Mouse (Mus musculus) ES-E14 (cell line): Measurements from ENCODE around the gene Lag3. TPM values are rescaled to one million over a fixed set of nuclear protein-coding genes. Genes with fewer than 3 reads are reported as not detected.
A peak's percentile ranks its signal among the peaks of the same experiment; 100 is the strongest.

Source experiments
- DNase-seq: peaks from one replicate; pipeline ENCODE4 v3.0.0-alpha.2; 2013; ENCODE audit warnings: low read depth, low spot score
- H3K27ac ChIP-seq: 2 replicates; pipeline ENCODE4 v1.5.1; 2012; ENCODE audit warnings: low read depth, mild to moderate bottlenecking, low read length, moderate library complexity, mixed read lengths; ENCODE audit not compliant: poor library complexity, insufficient read depth, severe bottlenecking
- H3K36me3 ChIP-seq: 2 replicates; pipeline ENCODE4 v1.6.1; 2012; ENCODE audit warnings: mild to moderate bottlenecking, low read length, moderate library complexity, mixed read lengths; ENCODE audit not compliant: control insufficient read depth, poor library complexity, insufficient read depth, severe bottlenecking
- H3K4me1 ChIP-seq, 2 experiments: fragments of 150-350 bp in 1 of 2; sonication (generic) in 1 of 2; 2 replicates each; pipeline ENCODE4 v1.6.1; 2012; ENCODE audit warnings: low read length in 2 of 2, mild to moderate bottlenecking in 1 of 2, mixed read lengths in 1 of 2; ENCODE audit not compliant: control insufficient read depth in 2 of 2, insufficient read depth in 2 of 2, poor library complexity in 1 of 2
- H3K4me3 ChIP-seq, 2 experiments: fragments of 150-350 bp in 1 of 2; sonication (generic) in 1 of 2; 2 replicates each; pipeline ENCODE4 v1.5.1; 2012; ENCODE audit warnings: low read length in 2 of 2, low read depth in 1 of 2, mild to moderate bottlenecking in 1 of 2, mixed read lengths in 1 of 2; ENCODE audit not compliant: insufficient read depth in 1 of 2, poor library complexity in 1 of 2, severe bottlenecking in 1 of 2
- H3K9ac ChIP-seq: 2 replicates; pipeline ENCODE4 v1.6.1; 2012; ENCODE audit warnings: low read depth, mild to moderate bottlenecking, low read length, mixed read lengths; ENCODE audit not compliant: poor library complexity, insufficient read depth, severe bottlenecking
- H3K9me3 ChIP-seq: fragments of 150-350 bp; sonication (generic); 2 replicates; pipeline ENCODE4 v1.6.1; 2012; ENCODE audit warnings: low read depth, mild to moderate bottlenecking, low read length; ENCODE audit not compliant: control insufficient read depth, insufficient read depth
- CHD2 ChIP-seq: IDR thresholded peaks from 2 replicates; pipeline ENCODE4 v1.6.1; 2014; ENCODE audit warnings: mild to moderate bottlenecking, low read depth, low read length, inconsistent platforms
- HCFC1 ChIP-seq: IDR thresholded peaks from 2 replicates; pipeline ENCODE4 v1.6.1; 2012; ENCODE audit warnings: low read length, inconsistent platforms, borderline replicate concordance; ENCODE audit not compliant: insufficient read depth
- MAFK ChIP-seq: IDR thresholded peaks from 2 replicates; pipeline ENCODE4 v1.6.1; 2014; ENCODE audit warnings: mild to moderate bottlenecking, low read depth, low read length, inconsistent platforms; ENCODE audit not compliant: insufficient read depth
- ZC3H11A ChIP-seq: IDR thresholded peaks from 2 replicates; pipeline ENCODE4 v1.6.1; 2012; ENCODE audit warnings: low read depth, mild to moderate bottlenecking, inconsistent platforms, low read length, borderline replicate concordance
- ZNF384 ChIP-seq: IDR thresholded peaks from 2 replicates; pipeline ENCODE4 v1.6.1; 2012; ENCODE audit warnings: low read depth, low read length, inconsistent platforms
- in situ Hi-C, 2 experiments: fragments of 600-800 bp; cut with MboI; formaldehyde crosslinking; loops; one replicate each; pipeline ENCODE4 v1.15.1; 2025; ENCODE audit warnings: low sequenced_read_pairs in 2 of 2, inconsistent platforms in 1 of 2; ENCODE audit not compliant: unreplicated experiment in 2 of 2
- total RNA-seq: library from RNA; depleted of rRNA; stranded (reverse); fragments of 300-350 nt; gene quantifications from 2 replicates; pipeline ENCODE4 v1.2.3, GENCODE M21; 2012

Gene Lag3
- total RNA-seq, 1 experiment: 1.2 TPM

- peak overlapping the region; percentile 24 to 51; a peak in 3 of 4 replicates for H3K4me3 ChIP-seq
- DNase-seq: no peak
- H3K9me3 ChIP-seq: no peaks in the 10 kb centered on the region
- H3K4me1 ChIP-seq: peaks cover 1 to 30% of the 10 kb centered on the region in 2 experiments; a peak in 2 of 4 replicates
- H3K27ac ChIP-seq: no peak overlapping the region
- in situ Hi-C loops: no loop called here
- H3K36me3 ChIP-seq: peaks cover 7% of the 10 kb centered on the region; the same call in 1 of the 2 replicates
- peak overlapping the region; percentile 5; the same call in 1 of the 2 replicates for H3K9ac ChIP-seq
- TF ChIP-seq ZNF384 (no peak), MAFK (no peak), CHD2 (no peak), HCFC1 (0 out of 2 replicates have a peak, but pooled peaks have one; percentile 20)
These were observed 1.5 kb downstream of the Lag3 start for GRCm38 (mm10) chr6:124910032-124910431.

- no peak overlapping the region for H3K4me3 ChIP-seq
- no peak overlapping the region for H3K9ac ChIP-seq
- peaks cover 1 to 21% of the 10 kb centered on the region in 2 experiments; a peak in 2 of 4 replicates for H3K4me1 ChIP-seq
- no peak for TF ChIP-seq CHD2
- TF ChIP-seq HCFC1: no peak
- no peak for TF ChIP-seq ZNF384
- no peak for TF ChIP-seq MAFK
- no peak for TF ChIP-seq ZC3H11A
- H3K27ac ChIP-seq: no peak overlapping the region
- DNase-seq: no peak
- in situ Hi-C loops: no loop called here
- no peaks in the 10 kb centered on the region for H3K36me3 ChIP-seq
- H3K9me3 ChIP-seq: no peaks in the 10 kb centered on the region
These were observed 3.7 kb downstream of the Lag3 start for GRCm38 (mm10) chr6:124907767-124908166.

GRCm38 (mm10) chr6:124904991-124905860 is 6.3 kb downstream of the Lag3 start:
- no peaks in the 10 kb centered on the region for H3K9me3 ChIP-seq

GRCm38 (mm10) chr6:124904161-124904981 is 7.1 kb downstream of the Lag3 start:
- peak overlapping the region; percentile 75 for H3K9ac ChIP-seq
- H3K4me1 ChIP-seq: peaks cover 1 to 27% of the 10 kb centered on the region in 2 experiments; a peak in 2 of 4 replicates
- H3K4me3 ChIP-seq: peak overlapping the region; percentile 53 to 66
- H3K27ac ChIP-seq: peak overlapping the region; percentile 89
- DNase-seq: peak; percentile 72
- in situ Hi-C loops: no loop called here
- no peaks in the 10 kb centered on the region for H3K36me3 ChIP-seq
- no peaks in the 10 kb centered on the region for H3K9me3 ChIP-seq
- 0 out of 2 replicates have a peak, but pooled peaks have one; percentile 1 for TF ChIP-seq MAFK
- TF ChIP-seq ZNF384: no peak
- TF ChIP-seq ZC3H11A: no peak; the same call in 1 of the 2 replicates
- no peak; the same call in 1 of the 2 replicates for TF ChIP-seq HCFC1

More at GRCm38 (mm10) chr6:124904991-124905860, 6.3 kb downstream of the Lag3 start:
- Histone ChIP-seq H3K4me3 (peak overlapping the region; percentile 53 to 63), H3K27ac (peak overlapping the region; percentile 89), H3K9ac (peak overlapping the region; percentile 75; the same call in 1 of the 2 replicates), H3K4me1 (peaks cover 1 to 25% of the 10 kb centered on the region in 2 experiments; a peak in 2 of 4 replicates), H3K36me3 (no peaks in the 10 kb centered on the region)
- in situ Hi-C loops: no loop called here
- DNase-seq: no peak
- TF ChIP-seq ZC3H11A: no peak
- TF ChIP-seq ZNF384: no peak
- no peak for TF ChIP-seq HCFC1
- no peak for TF ChIP-seq MAFK
- TF ChIP-seq CHD2: no peak
